Mouse (Mus musculus) stomach, postnatal 0 days (tissue): Measurements from ENCODE around the gene Sprr2d.

Experiments used
- CTCF ChIP-seq: IDR thresholded peaks from 2 replicates; pipeline ENCODE4 v1.5.1; 2016; ENCODE audit warnings: antibody characterized with exemption, low read depth, mild to moderate bottlenecking, moderate library complexity
- EP300 ChIP-seq: optimal IDR thresholded peaks from 2 replicates; pipeline ENCODE3; 2016; ENCODE audit warnings: antibody characterized with exemption

DNA sequence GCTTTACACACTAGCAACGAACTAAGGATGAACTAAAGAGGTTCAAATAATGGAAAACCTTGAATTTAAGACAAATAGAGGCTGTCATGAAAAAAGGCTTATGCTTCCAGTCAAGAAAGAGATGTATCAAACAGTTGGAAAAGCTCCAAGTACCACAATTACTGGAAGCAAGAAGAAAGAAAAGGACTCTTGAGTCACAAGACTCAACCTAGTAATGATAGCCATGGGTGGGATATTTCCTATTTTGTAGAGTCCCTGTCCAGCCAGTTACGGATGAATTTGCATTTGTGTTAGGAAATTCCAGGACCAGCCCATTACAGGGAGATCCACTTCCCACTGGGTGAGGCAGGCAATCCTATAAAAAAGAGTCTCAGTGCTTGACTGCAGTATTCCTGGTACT, 22.6 kb upstream of the Sprr2d start, which contains the start of gene Sprr2b:
- TF ChIP-seq CTCF (no peak), EP300 (no peak)
